Mouse (Mus musculus): ENCODE results near the gene Tubb2b.

Gene Tubb2b

GRCm38 (mm10) chr13:34136605-34137004 lies 6.3 kb upstream of the Tubb2b start:
- DNase-seq (ENCODE audit: extremely low read depth, low read depth): no peak

- DNase-seq (ENCODE audit: extremely low read depth, low read depth): no peak
Observed at GRCm38 (mm10) chr13:34134276-34134675, 4.0 kb upstream of the Tubb2b start.

- no peak for DNase-seq (ENCODE audit: extremely low read depth, low read depth)
Observed at GRCm38 (mm10) chr13:34133326-34134071, 3.2 kb upstream of the Tubb2b start.

GRCm38 (mm10) chr13:34132875-34133274 lies 2.6 kb upstream of the Tubb2b start:
- DNase-seq (ENCODE audit: extremely low read depth, low read depth): no peak

- DNase-seq (ENCODE audit: extremely low read depth, low read depth): no peak
Observed at GRCm38 (mm10) chr13:34132299-34132698, 2.0 kb upstream of the Tubb2b start.

- no peak for DNase-seq (ENCODE audit: extremely low read depth, low read depth)
Observed at GRCm38 (mm10) chr13:34131708-34132060, 1.4 kb upstream of the Tubb2b start.

- peak; percentile 63 for DNase-seq (ENCODE audit: extremely low read depth, low read depth)
Observed at GRCm38 (mm10) chr13:34131011-34131707, 893 bp upstream of the Tubb2b start.

GRCm38 (mm10) chr13:34129485-34130225 lies 611 bp downstream of the Tubb2b start:
- no peak for DNase-seq (ENCODE audit: extremely low read depth, low read depth)

GRCm38 (mm10) chr13:34128276-34129114 lies 1.8 kb downstream of the Tubb2b start:
- no peak for DNase-seq (ENCODE audit: extremely low read depth, low read depth)

- no peak for DNase-seq (ENCODE audit: extremely low read depth, low read depth)
Observed at GRCm38 (mm10) chr13:34125711-34126110, 4.6 kb downstream of the Tubb2b start.

GRCm38 (mm10) chr13:34120536-34120935 lies 9.7 kb downstream of the Tubb2b start:
- no peak for DNase-seq (ENCODE audit: extremely low read depth, low read depth)

- no peak for DNase-seq (ENCODE audit: extremely low read depth, low read depth)
Observed at GRCm38 (mm10) chr13:34119406-34119805, 10.9 kb downstream of the Tubb2b start.

GRCm38 (mm10) chr13:34118816-34119215 lies 11.4 kb downstream of the Tubb2b start:
- DNase-seq (ENCODE audit: extremely low read depth, low read depth): peak; percentile 58

GRCm38 (mm10) chr13:34116508-34116907 lies 13.8 kb downstream of the Tubb2b start:
- peak; percentile 52 for DNase-seq (ENCODE audit: extremely low read depth, low read depth)

GRCm38 (mm10) chr13:34114654-34115053 lies 15.6 kb downstream of the Tubb2b start:
- no peak for DNase-seq (ENCODE audit: extremely low read depth, low read depth)

GRCm38 (mm10) chr13:34113086-34113485 lies 17.2 kb downstream of the Tubb2b start:
- DNase-seq (ENCODE audit: extremely low read depth, low read depth): no peak

- DNase-seq (ENCODE audit: extremely low read depth, low read depth): no peak
Observed at GRCm38 (mm10) chr13:34112369-34113081, 17.7 kb downstream of the Tubb2b start.

- DNase-seq (ENCODE audit: extremely low read depth, low read depth): no peak
Observed at GRCm38 (mm10) chr13:34111878-34112277, 18.4 kb downstream of the Tubb2b start.

GRCm38 (mm10) chr13:34111019-34111418 lies 19.2 kb downstream of the Tubb2b start:
- DNase-seq (ENCODE audit: extremely low read depth, low read depth): no peak

- no peak for DNase-seq (ENCODE audit: extremely low read depth, low read depth)
Observed at GRCm38 (mm10) chr13:34109677-34110058, 20.6 kb downstream of the Tubb2b start.

Data from MEL-GATA-1-ER (cell line).